Mouse (Mus musculus) G1E (cell line): ENCODE measurements around the gene Atg7.

Experiments used
- CTCF ChIP-seq: IDR thresholded peaks from 2 replicates; pipeline ENCODE4 v1.5.1; 2012; ENCODE audit warnings: low read depth, low read length, inconsistent platforms, mixed read lengths
- POLR2AphosphoS5 ChIP-seq: IDR thresholded peaks from 2 replicates; pipeline ENCODE4 v1.6.1; 2012; ENCODE audit warnings: low read depth, low read length, inconsistent platforms; ENCODE audit not compliant: insufficient replicate concordance

GRCm38 (mm10) chr6:114748419-114748818, 105.5 kb downstream of the Atg7 start:
- TF ChIP-seq CTCF (no peak), POLR2AphosphoS5 (no peak)
